Mouse (Mus musculus): ENCODE results near the gene Grip1.

Gene Grip1

DNA sequence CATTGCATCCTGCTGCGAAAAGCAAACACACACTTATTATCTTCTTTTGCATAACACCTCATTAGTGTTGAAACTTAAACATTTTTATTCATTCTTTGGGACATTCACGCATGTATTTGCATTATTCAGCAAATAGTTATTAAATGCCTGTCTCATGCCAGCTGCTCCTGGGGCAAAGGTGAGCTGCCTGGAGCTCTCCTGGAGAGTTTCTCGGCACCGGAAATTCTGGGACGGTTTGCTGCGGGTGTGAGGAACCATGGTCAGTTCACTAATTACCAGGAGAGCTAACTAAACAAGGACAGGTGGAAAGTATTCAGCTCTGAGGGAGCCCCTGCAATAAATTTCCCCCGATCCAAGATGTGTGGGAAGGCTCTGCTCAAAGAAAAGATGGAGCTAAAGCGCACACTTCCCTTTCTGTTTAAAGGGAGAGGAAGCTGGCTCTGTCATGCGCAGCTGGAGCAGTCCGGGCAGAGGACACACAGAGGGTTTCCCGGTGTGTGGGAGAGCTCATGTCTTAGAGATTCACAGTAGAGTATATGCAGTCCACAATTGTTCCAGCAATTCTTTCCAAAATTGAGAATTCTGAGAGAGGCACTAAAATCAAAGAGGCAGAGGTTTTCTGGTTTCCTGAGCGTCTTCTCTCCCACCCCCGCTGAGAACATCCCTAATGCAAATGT, 675.1 kb downstream of the Grip1 start:
- peak in 1 of 2 experiments; percentile 7 for DNase-seq (ENCODE audit: low spot score in 2 of 2)

DNA sequence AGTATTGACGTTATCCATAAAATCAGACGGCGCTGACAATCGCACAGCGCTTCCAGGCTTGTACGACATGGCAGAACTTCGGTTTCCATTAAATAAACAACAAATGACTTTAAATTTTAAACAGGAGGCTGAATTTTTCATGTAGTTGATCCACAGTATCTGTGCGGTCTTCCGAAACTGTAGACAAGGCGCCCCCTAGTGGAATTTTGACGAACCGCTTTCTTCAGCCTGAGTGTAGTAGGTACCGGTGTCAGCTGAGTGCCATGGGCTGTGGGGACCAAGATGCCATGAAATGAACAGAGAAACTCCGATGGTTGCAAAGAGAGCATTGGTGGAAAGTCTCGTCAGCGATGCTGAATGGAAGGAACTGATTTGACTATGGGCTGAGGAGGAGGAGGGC, 677.0 kb downstream of the Grip1 start:
- DNase-seq (ENCODE audit: low spot score in 2 of 2), result peak; percentile 64 to 70

DNA sequence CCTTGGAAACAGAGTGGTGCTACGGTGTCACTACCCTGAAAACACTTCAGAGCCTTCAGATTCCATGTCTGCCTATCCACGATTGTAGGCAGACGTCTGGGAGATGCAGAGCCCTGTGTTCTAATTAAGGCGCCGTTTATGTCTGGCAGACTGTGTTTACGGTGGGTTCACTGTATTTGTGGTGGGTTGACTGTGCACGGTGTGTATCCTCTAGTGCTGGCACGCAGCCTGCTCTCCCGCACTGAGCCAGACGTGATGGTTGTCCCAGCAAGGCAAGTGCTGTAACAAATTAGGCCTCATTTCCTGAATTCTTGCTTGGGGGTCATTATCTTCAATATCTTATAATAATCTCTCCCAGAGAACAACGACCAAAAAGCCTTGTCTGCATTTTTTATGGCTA, 680.1 kb downstream of the Grip1 start:
- peak; percentile 4 to 8 for DNase-seq (ENCODE audit: low spot score in 2 of 2)

DNA sequence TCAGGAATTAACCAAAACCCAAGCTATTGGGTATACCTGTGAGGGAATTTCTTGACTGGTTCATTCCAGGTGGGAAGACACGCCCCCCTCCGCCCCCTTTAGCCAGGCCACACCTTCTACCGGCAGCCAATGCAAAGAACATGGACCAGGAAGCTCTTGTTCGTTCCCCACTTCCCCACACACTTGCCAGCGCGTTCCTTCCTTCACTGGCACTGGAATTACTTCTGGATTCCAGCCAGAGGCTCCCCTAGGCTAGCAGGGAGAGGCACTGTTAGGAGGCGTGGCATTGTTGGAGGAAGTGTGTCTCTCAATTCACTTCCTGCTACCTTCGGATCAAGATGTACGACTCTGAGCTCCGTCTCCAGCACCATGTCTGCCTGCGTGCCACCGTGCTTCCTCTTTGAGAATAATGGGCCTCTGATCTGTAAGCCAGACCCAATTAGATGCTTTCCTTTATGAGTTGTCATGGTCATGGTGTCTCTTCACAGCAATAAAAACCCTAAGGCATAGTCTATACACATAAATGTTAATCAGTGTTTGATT, 682.5 kb downstream of the Grip1 start:
- no peak for DNase-seq (ENCODE audit: low spot score in 2 of 2)
